Mouse (Mus musculus) bone marrow macrophage, adult 2 months (primary cell): Measurements from ENCODE around the gene Dhx33. TPM values are rescaled to one million over a fixed set of nuclear protein-coding genes. Genes with fewer than 3 reads are reported as not detected.

ENCODE experiments used
- H3K27ac ChIP-seq: 2 replicates; pipeline ENCODE4 v1.5.1; 2012; ENCODE audit warnings: low read depth, low read length; ENCODE audit not compliant: insufficient read depth
- H3K4me1 ChIP-seq: 2 replicates; pipeline ENCODE4 v1.6.1; 2012; ENCODE audit warnings: low read length; ENCODE audit not compliant: control insufficient read depth, insufficient read depth
- H3K4me3 ChIP-seq: 2 replicates; pipeline ENCODE4 v1.5.1; 2012; ENCODE audit warnings: mild to moderate bottlenecking, low read length, moderate library complexity; ENCODE audit not compliant: insufficient read depth
- CTCF ChIP-seq: IDR thresholded peaks from 2 replicates; pipeline ENCODE4 v1.5.1; 2012; ENCODE audit warnings: low read depth, mild to moderate bottlenecking, low read length, moderate library complexity
- POLR2A ChIP-seq: IDR thresholded peaks from 2 replicates; pipeline ENCODE4 v1.6.1; 2012; ENCODE audit warnings: mild to moderate bottlenecking, low read depth, low read length, borderline replicate concordance
- polyA plus RNA-seq: library from polyadenylated mRNA; stranded (reverse); fragments of >200 nt; gene quantifications from 2 replicates; pipeline ENCODE4 v1.2.4, GENCODE M21; 2012; ENCODE audit not compliant: missing spikeins, insufficient read depth, insufficient read length

The Dhx33 gene
- polyA plus RNA-seq, 1 experiment, result 13.2 TPM

GRCm38 (mm10) chr11:70969271-70969794, 34.9 kb downstream of the Dhx33 start:
- TF ChIP-seq POLR2A (no peak), CTCF (no peak)
- peak overlapping the region; percentile 75 for H3K27ac ChIP-seq
- H3K4me1 ChIP-seq, result peaks cover 11% of the 10 kb centered on the region
- peak overlapping the region; percentile 97 for H3K4me3 ChIP-seq

- H3K27ac ChIP-seq, result no peak overlapping the region
- TF ChIP-seq POLR2A (no peak), CTCF (no peak)
- H3K4me3 ChIP-seq, result no peak overlapping the region
- peaks cover 12% of the 10 kb centered on the region for H3K4me1 ChIP-seq
Observed at GRCm38 (mm10) chr11:70964222-70964907, 39.9 kb downstream of the Dhx33 start.

DNA sequence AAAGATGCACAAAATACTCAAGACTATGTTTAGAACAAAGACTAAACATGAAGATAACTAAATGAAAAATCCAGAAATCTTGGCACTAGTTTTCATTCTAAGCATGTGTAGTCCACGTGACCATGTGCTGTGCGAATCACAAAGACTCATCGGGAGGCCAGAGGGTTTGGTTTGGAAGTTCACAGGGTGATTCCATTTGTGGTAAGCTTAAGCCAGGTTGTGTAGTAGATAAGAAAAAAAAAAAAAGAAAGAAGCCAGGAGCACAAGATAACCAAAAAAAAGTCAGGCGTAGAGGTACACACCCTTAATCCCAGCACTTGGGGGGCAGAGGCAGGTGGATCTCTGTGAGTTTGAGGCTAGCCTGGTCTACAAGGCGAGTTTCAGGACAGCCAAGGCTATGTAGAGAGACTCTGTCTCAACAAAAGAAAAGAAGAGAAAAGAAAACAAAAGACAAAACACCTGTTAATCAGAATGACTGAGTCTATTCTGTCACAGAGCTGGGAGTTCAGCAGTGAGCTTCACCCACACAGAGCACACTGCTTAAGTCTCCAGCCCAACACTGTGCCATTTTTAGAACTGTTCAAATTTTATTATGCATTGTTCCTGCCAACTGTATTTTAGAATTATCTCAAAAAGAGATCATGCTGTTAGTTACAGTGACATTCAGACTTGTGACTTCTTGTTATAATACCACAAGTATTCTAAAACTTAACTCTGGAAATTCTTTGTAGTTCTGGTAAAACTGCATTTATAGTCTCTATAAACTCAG, 43.3 kb downstream of the Dhx33 start:
- H3K27ac ChIP-seq, result no peak overlapping the region
- H3K4me1 ChIP-seq, result peaks cover 7% of the 10 kb centered on the region
- H3K4me3 ChIP-seq, result no peak overlapping the region
- TF ChIP-seq CTCF (no peak), POLR2A (no peak)

GRCm38 (mm10) chr11:70954711-70955110, 49.5 kb downstream of the Dhx33 start:
- no peak overlapping the region for H3K4me3 ChIP-seq
- no peak overlapping the region for H3K27ac ChIP-seq
- no peaks in the 10 kb centered on the region for H3K4me1 ChIP-seq
- no peak for TF ChIP-seq CTCF

DNA sequence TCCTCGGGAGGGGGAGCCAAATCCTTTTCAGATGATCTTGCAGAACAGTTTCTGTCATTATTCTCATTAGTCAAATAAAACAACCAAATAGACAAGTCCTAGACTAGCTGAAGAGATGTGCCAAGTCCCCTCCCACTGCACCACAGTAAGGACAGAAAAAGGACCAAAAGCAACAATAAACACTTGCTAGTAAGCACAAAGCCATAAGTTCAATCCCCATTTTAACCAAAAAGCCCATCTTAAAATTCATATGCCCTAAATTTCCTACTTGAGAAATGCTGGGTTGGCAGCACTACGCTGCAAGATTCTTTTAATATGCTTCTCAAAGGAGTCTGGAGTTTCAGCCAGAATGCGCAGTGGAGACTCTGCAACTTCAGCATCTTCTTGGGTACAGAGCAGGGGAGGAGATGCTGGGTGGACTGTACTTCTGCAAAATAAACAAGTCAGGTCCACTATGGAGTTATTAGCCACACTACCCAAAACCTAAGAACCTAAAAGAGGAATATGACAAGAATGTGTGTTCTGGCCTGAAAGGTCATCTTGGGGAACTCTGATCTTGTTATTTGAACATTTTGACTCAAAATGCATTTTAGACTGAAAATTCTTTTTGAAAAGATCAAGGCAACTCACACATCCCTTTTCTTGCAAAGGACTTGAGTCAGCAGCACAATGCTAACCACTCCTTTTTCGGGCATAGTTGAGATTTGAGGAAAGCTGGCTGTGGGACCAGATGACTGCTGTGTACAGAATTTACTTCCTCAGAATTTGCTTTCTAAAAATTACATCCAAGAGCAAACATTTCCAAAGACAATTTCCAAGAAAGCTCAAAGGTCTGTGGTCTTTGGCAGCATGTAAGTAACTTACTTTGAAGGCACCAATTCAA, 59.1 kb downstream of the Dhx33 start:
- TF ChIP-seq CTCF (no peak), POLR2A (no peak)
- Histone ChIP-seq H3K4me3 (no peak overlapping the region), H3K27ac (peak overlapping the region; percentile 86), H3K4me1 (peaks cover 18% of the 10 kb centered on the region)

- H3K4me3 ChIP-seq, result no peak overlapping the region
- TF ChIP-seq POLR2A, result no peak
- no peak for TF ChIP-seq CTCF
- H3K4me1 ChIP-seq, result peaks cover 18% of the 10 kb centered on the region
- H3K27ac ChIP-seq, result no peak overlapping the region
Observed at GRCm38 (mm10) chr11:70943651-70944050, 60.6 kb downstream of the Dhx33 start.

DNA sequence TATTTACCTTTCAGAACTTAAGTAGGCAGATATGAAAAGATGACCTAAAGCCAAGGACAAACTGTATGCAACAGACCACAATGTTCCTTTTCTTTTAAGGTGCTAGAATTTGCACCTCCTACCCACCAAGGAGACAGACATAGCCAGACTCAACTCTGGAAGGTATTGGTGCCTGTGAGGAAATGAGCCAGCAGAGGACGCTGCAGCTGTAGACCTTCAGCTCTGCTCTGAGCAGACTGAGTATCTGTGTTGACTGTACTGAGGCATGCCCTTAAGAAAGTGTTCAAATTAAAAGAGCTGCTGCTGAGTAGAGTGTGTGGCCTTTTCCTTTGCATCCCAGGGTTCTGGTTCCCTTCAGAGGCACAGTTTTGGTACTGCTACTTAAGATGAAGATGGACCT, 61.6 kb downstream of the Dhx33 start:
- Histone ChIP-seq H3K27ac (no peak overlapping the region), H3K4me3 (no peak overlapping the region), H3K4me1 (peaks cover 18% of the 10 kb centered on the region)
- TF ChIP-seq POLR2A, result no peak

DNA sequence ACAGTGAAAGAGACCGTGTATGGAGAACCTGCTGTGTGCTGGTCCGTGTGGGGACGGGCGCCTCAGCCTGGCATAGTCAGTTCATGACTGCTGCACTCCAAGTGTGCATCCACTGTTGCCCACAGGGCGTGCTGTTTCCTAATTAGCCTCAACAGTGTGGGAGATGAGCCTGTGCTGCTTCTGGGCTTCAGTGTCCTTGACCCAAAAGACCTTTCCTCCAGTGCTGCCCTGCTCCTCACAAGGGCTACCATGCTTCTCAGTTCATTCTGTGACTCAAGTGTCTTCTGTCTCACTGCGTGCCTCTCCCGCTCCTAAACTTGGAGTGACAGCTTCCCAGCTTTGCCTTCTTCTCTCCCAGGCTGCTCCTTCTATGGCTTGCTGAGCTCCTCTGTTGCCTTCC, 68.9 kb downstream of the Dhx33 start:
- TF ChIP-seq CTCF, result no peak
- no peak for TF ChIP-seq POLR2A
- Histone ChIP-seq H3K27ac (no peak overlapping the region), H3K4me1 (no peaks in the 10 kb centered on the region), H3K4me3 (no peak overlapping the region)

Other genes with a start within 250 kb of the Dhx33 start
- gene Zfp3, start 240.2 kb downstream of the Dhx33 start, polyA plus RNA-seq, result 2.7 and 3.3 TPM in 2 replicates
- gene Scimp, start 191.9 kb downstream of the Dhx33 start, polyA plus RNA-seq, result 1.1 TPM in 1 of 2 replicates, not detected in the other
- 49.2 and 51.8 TPM in 2 replicates for gene Rabep1, start 159.7 kb downstream of the Dhx33 start, polyA plus RNA-seq
- 54.1 and 56.2 TPM in 2 replicates for gene Nup88, start 34.5 kb downstream of the Dhx33 start, polyA plus RNA-seq
- gene Rpain, start 34.2 kb downstream of the Dhx33 start, polyA plus RNA-seq, result 60.5 and 65.8 TPM in 2 replicates
- 49.8 and 63.2 TPM in 2 replicates for gene C1qbp, start 21.4 kb downstream of the Dhx33 start, polyA plus RNA-seq
- 29.7 and 29.8 TPM in 2 replicates for gene Mis12, start 15.2 kb upstream of the Dhx33 start, polyA plus RNA-seq
- gene Derl2, start 15.4 kb upstream of the Dhx33 start, polyA plus RNA-seq, result 81.9 and 90.4 TPM in 2 replicates
- gene 6330403K07Rik, start 29.1 kb upstream of the Dhx33 start, polyA plus RNA-seq, result not detected in 2 replicates
- 4.1 and 5.5 TPM in 2 replicates for gene Nlrp1a, start 140.3 kb upstream of the Dhx33 start, polyA plus RNA-seq
- gene Nlrp1b, start 226.3 kb upstream of the Dhx33 start, polyA plus RNA-seq, result 53.0 and 61.5 TPM in 2 replicates